Mouse (Mus musculus): Measurements from ENCODE around the gene Sptbn1. TPM values are rescaled to one million over a fixed set of nuclear protein-coding genes. Genes with fewer than 3 reads are reported as not detected.

Gene Sptbn1
- polyA plus RNA-seq, 1 experiment from 2014 or later: 215 TPM

DNA sequence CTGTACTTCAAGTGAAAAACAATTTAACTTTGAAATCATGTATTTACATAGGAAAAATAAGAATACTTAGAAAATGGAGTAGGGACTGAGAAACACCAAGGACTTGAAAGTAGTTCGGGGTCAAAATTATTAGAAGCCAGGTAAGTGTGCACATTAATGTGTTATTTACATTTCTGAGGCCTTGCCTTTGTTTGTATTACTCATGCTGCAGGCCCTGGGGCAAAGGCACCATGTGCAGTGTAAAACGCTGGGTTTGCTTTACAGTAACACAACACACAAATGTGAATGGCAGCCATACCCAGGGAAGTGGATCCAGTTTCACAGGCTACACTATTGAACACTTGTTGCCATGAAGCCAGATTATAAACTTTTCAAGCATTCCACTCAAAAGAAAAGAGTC, 83.4 kb downstream of the Sptbn1 start:
- Histone ChIP-seq H3K9ac (ENCODE audit: low read length) (no peak overlapping the region), H3K4me2 (ENCODE audit: low read length) (no peak overlapping the region), H3K9me3 (ENCODE audit: control insufficient read depth, low read length) (no peaks in the 10 kb centered on the region), H3K36me3 (ENCODE audit: control insufficient read depth, insufficient read depth, low read length) (peaks cover 46% of the 10 kb centered on the region), H3K4me1 (ENCODE audit: control insufficient read depth in 2 of 2, insufficient read depth in 2 of 2, low read length in 2 of 2) (peaks cover 0 to 12% of the 10 kb centered on the region in 2 experiments; a peak in 2 of 4 replicates), H3K27ac (replicated peaks in 1 of 2; ENCODE audit: control insufficient read depth in 1 of 2, insufficient read depth in 1 of 2, low read depth in 2 of 2, low read length in 2 of 2) (no peak overlapping the region), H3K4me3 (ENCODE audit: control insufficient read depth in 1 of 2, insufficient read depth in 1 of 2, low read depth in 1 of 2, low read length in 2 of 2) (no peak overlapping the region), H3K27me3 (ENCODE audit: control insufficient read depth, insufficient read depth, low read length) (no peaks in the 10 kb centered on the region)
- WGBS: 78% methylated on average over 2 of the region's 2 CpGs
- ATAC-seq (ENCODE audit: insufficient number of reproducible peaks, insufficient read depth, low FRiP score, low read depth): no peak

DNA sequence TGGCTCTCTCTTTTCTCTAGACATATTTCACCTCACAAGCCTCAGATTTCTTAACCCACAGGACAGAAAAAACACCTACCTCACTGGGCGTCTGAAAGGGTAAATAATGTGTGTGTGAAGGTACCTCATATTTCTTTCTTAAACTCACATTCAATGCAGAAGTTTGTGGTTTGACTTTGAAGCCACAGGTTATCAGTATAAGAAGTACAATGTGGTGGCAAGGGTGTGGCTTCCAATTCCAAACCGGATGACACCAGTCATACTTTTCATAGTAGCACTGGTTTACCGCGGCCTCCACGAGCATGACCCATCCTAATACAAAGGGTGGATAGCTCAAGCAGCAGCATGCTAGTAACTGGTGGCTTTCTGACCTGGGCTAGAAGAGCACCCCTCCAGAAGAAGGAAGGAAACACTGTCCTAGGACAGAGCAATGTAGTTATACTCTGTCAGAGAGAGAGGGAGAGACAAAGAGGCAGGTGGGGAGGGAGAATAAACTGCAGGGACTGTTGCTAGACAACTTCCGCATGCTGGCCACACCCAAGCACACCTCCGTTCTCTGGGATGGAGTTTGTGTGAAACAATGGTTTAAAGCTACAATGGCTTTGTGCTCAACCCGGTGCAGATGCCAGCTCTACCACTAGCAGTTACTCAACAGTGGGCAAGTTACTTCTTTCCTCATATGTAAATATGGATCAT, 85.1 kb downstream of the Sptbn1 start:
- Histone ChIP-seq H3K27me3 (ENCODE audit: control insufficient read depth, insufficient read depth, low read length) (no peaks in the 10 kb centered on the region), H3K4me2 (ENCODE audit: low read length) (no peak overlapping the region), H3K9ac (ENCODE audit: low read length) (no peak overlapping the region), H3K27ac (replicated peaks in 1 of 2; ENCODE audit: control insufficient read depth in 1 of 2, insufficient read depth in 1 of 2, low read depth in 2 of 2, low read length in 2 of 2) (no peak overlapping the region), H3K4me1 (ENCODE audit: control insufficient read depth in 2 of 2, insufficient read depth in 2 of 2, low read length in 2 of 2) (peaks cover 0 to 12% of the 10 kb centered on the region in 2 experiments; a peak in 2 of 4 replicates), H3K36me3 (ENCODE audit: control insufficient read depth, insufficient read depth, low read length) (peaks cover 47% of the 10 kb centered on the region), H3K4me3 (ENCODE audit: control insufficient read depth in 1 of 2, insufficient read depth in 1 of 2, low read depth in 1 of 2, low read length in 2 of 2) (no peak overlapping the region), H3K9me3 (ENCODE audit: control insufficient read depth, low read length) (no peaks in the 10 kb centered on the region)
- WGBS: 79% methylated on average over 8 of the region's 8 CpGs
- ATAC-seq (ENCODE audit: insufficient number of reproducible peaks, insufficient read depth, low FRiP score, low read depth): no peak

GRCm38 (mm10) chr11:30178193-30178592, 89.8 kb downstream of the Sptbn1 start:
- Histone ChIP-seq H3K4me3 (ENCODE audit: control insufficient read depth in 1 of 2, insufficient read depth in 1 of 2, low read depth in 1 of 2, low read length in 2 of 2) (no peak overlapping the region), H3K27ac (replicated peaks in 1 of 2; ENCODE audit: control insufficient read depth in 1 of 2, insufficient read depth in 1 of 2, low read depth in 2 of 2, low read length in 2 of 2) (no peak overlapping the region), H3K4me2 (ENCODE audit: low read length) (no peak overlapping the region), H3K36me3 (ENCODE audit: control insufficient read depth, insufficient read depth, low read length) (peaks cover 40% of the 10 kb centered on the region), H3K4me1 (ENCODE audit: control insufficient read depth in 2 of 2, insufficient read depth in 2 of 2, low read length in 2 of 2) (peaks cover 0 to 10% of the 10 kb centered on the region in 2 experiments; a peak in 1 of 4 replicates), H3K9me3 (ENCODE audit: control insufficient read depth, low read length) (no peaks in the 10 kb centered on the region), H3K9ac (ENCODE audit: low read length) (no peak overlapping the region), H3K27me3 (ENCODE audit: control insufficient read depth, insufficient read depth, low read length) (no peaks in the 10 kb centered on the region)
- ATAC-seq (ENCODE audit: insufficient number of reproducible peaks, insufficient read depth, low FRiP score, low read depth): no peak
- 83% methylated on average over 2 of the region's 2 CpGs for WGBS

DNA sequence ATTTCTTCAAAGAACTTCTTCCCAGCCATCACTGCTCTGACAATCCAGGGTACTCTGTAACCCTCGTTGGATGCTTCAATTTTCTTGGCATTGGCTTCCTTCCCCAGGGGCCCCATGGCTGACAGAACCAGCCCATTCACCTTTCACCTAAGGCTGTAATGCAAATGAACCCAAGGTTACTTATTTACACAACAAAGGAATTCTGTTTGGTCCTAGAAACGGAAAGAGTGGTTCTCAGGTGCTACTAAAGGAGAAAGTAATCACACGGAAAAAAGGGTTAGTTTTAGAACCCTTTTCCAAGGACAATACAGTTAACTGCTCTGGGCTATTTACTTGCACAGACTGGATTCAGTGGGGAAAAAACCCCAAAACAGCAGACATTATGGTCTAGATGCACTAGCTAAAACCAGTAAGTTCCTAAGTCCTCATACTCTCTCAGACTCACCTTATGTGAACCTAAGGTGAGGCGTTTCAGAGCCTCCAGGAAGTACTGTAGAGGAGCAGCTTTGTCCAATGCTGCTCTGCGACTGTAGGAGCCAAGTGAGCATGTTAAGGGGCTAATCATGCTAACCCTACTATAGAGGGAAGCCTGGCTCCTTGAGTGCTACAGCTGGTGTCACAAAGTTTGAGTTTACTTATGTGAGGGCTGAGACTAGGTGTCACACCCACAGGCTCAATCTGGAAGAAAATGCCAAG, 90.7 kb downstream of the Sptbn1 start:
- H3K9me3 ChIP-seq (ENCODE audit: control insufficient read depth, low read length): no peaks in the 10 kb centered on the region
- no peak overlapping the region for H3K9ac ChIP-seq (ENCODE audit: low read length)
- no peak overlapping the region for H3K27ac ChIP-seq (replicated peaks in 1 of 2; ENCODE audit: control insufficient read depth in 1 of 2, insufficient read depth in 1 of 2, low read depth in 2 of 2, low read length in 2 of 2)
- no peak for ATAC-seq (ENCODE audit: insufficient number of reproducible peaks, insufficient read depth, low FRiP score, low read depth)
- 60% methylated on average over 5 of the region's 5 CpGs for WGBS
- no peak overlapping the region for H3K4me2 ChIP-seq (ENCODE audit: low read length)
- no peak overlapping the region for H3K4me3 ChIP-seq (ENCODE audit: control insufficient read depth in 1 of 2, insufficient read depth in 1 of 2, low read depth in 1 of 2, low read length in 2 of 2)
- no peaks in the 10 kb centered on the region for H3K27me3 ChIP-seq (ENCODE audit: control insufficient read depth, insufficient read depth, low read length)
- H3K4me1 ChIP-seq (ENCODE audit: control insufficient read depth in 2 of 2, insufficient read depth in 2 of 2, low read length in 2 of 2): peaks cover 0 to 10% of the 10 kb centered on the region in 2 experiments; a peak in 1 of 4 replicates
- peaks cover 36% of the 10 kb centered on the region for H3K36me3 ChIP-seq (ENCODE audit: control insufficient read depth, insufficient read depth, low read length)

- H3K4me1 ChIP-seq (ENCODE audit: control insufficient read depth in 2 of 2, insufficient read depth in 2 of 2, low read length in 2 of 2): peaks cover 0 to 10% of the 10 kb centered on the region in 2 experiments; a peak in 1 of 4 replicates
- H3K36me3 ChIP-seq (ENCODE audit: control insufficient read depth, insufficient read depth, low read length): peaks cover 34% of the 10 kb centered on the region
- H3K27ac ChIP-seq (replicated peaks in 1 of 2; ENCODE audit: control insufficient read depth in 1 of 2, insufficient read depth in 1 of 2, low read depth in 2 of 2, low read length in 2 of 2): no peak overlapping the region
- no peak for ATAC-seq (ENCODE audit: insufficient number of reproducible peaks, insufficient read depth, low FRiP score, low read depth)
- H3K4me2 ChIP-seq (ENCODE audit: low read length): no peak overlapping the region
- 78% methylated on average over 3 of the region's 3 CpGs for WGBS
- no peaks in the 10 kb centered on the region for H3K27me3 ChIP-seq (ENCODE audit: control insufficient read depth, insufficient read depth, low read length)
- no peaks in the 10 kb centered on the region for H3K9me3 ChIP-seq (ENCODE audit: control insufficient read depth, low read length)
- H3K9ac ChIP-seq (ENCODE audit: low read length): no peak overlapping the region
- H3K4me3 ChIP-seq (ENCODE audit: control insufficient read depth in 1 of 2, insufficient read depth in 1 of 2, low read depth in 1 of 2, low read length in 2 of 2): no peak overlapping the region
These were observed 91.9 kb downstream of the Sptbn1 start for GRCm38 (mm10) chr11:30176111-30176510.

DNA sequence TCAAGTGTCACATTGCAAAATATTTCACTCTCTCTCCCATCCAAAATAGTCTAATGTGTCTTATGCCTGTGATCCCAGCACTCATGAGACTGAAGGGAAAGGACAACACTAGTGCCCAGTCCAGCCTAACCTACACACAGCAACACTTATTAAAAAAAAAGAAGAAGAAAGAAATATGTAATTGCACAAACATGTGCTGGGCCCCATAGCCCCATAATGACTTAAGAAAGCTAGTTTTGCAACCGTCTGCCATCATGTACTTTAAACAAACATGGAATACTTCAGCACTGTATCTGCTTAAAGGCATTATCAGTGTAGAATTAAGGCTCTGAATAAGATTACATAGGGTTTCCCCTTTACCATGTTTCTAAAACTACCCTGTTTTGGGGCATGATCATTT, 92.4 kb downstream of the Sptbn1 start:
- Histone ChIP-seq H3K36me3 (ENCODE audit: control insufficient read depth, insufficient read depth, low read length) (peaks cover 31% of the 10 kb centered on the region), H3K4me2 (ENCODE audit: low read length) (no peak overlapping the region), H3K27ac (replicated peaks in 1 of 2; ENCODE audit: control insufficient read depth in 1 of 2, insufficient read depth in 1 of 2, low read depth in 2 of 2, low read length in 2 of 2) (no peak overlapping the region), H3K9ac (ENCODE audit: low read length) (no peak overlapping the region), H3K9me3 (ENCODE audit: control insufficient read depth, low read length) (no peaks in the 10 kb centered on the region), H3K4me3 (ENCODE audit: control insufficient read depth in 1 of 2, insufficient read depth in 1 of 2, low read depth in 1 of 2, low read length in 2 of 2) (no peak overlapping the region), H3K4me1 (ENCODE audit: control insufficient read depth in 2 of 2, insufficient read depth in 2 of 2, low read length in 2 of 2) (peaks cover 0 to 10% of the 10 kb centered on the region in 2 experiments; a peak in 1 of 4 replicates), H3K27me3 (ENCODE audit: control insufficient read depth, insufficient read depth, low read length) (no peaks in the 10 kb centered on the region)
- ATAC-seq (ENCODE audit: insufficient number of reproducible peaks, insufficient read depth, low FRiP score, low read depth): no peak
- WGBS: 75% methylated on average over 1 of the region's 1 CpGs

DNA sequence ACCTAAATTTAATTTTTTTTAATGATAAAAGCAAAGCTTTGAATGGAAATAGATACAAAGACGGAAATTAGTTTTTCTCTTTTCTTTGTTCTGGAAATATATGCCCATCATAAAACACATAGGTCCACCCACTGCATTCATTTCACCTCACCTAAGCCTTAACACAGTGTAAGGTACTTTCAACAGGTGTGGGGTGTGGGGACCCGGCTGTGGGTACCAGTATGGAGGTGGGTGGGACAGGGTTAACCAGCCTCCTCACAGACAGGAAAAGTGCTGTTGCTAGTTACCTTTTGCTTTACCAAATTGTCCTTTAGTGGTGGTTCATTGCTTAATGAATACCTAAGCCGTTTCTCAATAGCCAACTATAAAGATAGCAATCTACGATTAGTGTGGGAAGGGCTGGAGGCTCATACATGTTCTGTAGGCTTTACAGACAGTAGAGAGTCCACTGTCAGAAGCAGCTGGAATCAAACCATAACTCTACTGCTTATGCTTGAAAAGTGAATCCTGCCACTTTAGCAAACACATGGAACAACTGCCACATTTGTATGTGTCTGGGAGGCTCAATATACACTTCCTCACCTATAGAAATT, 96.3 kb downstream of the Sptbn1 start:
- H3K4me1 ChIP-seq (ENCODE audit: control insufficient read depth in 2 of 2, insufficient read depth in 2 of 2, low read length in 2 of 2): peaks cover 8 to 26% of the 10 kb centered on the region in 2 experiments
- no peak overlapping the region for H3K27ac ChIP-seq (replicated peaks in 1 of 2; ENCODE audit: control insufficient read depth in 1 of 2, insufficient read depth in 1 of 2, low read depth in 2 of 2, low read length in 2 of 2)
- H3K9ac ChIP-seq (ENCODE audit: low read length): no peak overlapping the region
- H3K4me2 ChIP-seq (ENCODE audit: low read length): no peak overlapping the region
- H3K36me3 ChIP-seq (ENCODE audit: control insufficient read depth, insufficient read depth, low read length): peaks cover 22% of the 10 kb centered on the region
- no peaks in the 10 kb centered on the region for H3K9me3 ChIP-seq (ENCODE audit: control insufficient read depth, low read length)
- H3K4me3 ChIP-seq (ENCODE audit: control insufficient read depth in 1 of 2, insufficient read depth in 1 of 2, low read depth in 1 of 2, low read length in 2 of 2): no peak overlapping the region
- H3K27me3 ChIP-seq (ENCODE audit: control insufficient read depth, insufficient read depth, low read length): no peaks in the 10 kb centered on the region
- 90% methylated on average over 4 of the region's 4 CpGs for WGBS
- ATAC-seq (ENCODE audit: insufficient number of reproducible peaks, insufficient read depth, low FRiP score, low read depth): no peak
